In genomic region chr1:193330626-193331025, GRCm38 (mm10) we compare ENCODE assay signal across 17 mouse cellular contexts. TPM values are rescaled to one million over a fixed set of nuclear protein-coding genes. Genes with fewer than 3 reads are reported as not detected.
DNase-seq lines count a peak whose midpoint lies in the region; ATAC-seq lines count a peak whose summit lies in the region.
"Had no signal": no experiment of that assay in that cellular context is flagged by ENCODE, and none has a peak within 500 bp of the region (broad histone marks: within the 10 kb centered on the region; RNA-seq: fewer than 3 reads in every experiment).

No protein-coding gene starts in this region.

- DNase-seq in cerebellum, postnatal 14 days, result peak; percentile 58 to 60
- no peak for DNase-seq in cerebellum, postnatal 36 days
- DNase-seq in heart, postnatal 10 days, result no peak
- no peak for DNase-seq in midbrain, embryonic 10.5 days (ENCODE audit: low spot score)
- DNase-seq in midbrain, embryonic 14.5 days, result no peak
- DNase-seq: liver, embryonic 13.5 days had no signal

- H3K9ac ChIP-seq in heart, embryonic 14.5 days (ENCODE audit: low read length), result peak overlapping the region; percentile 38; the same call in 1 of the 2 replicates
- H3K9ac ChIP-seq in midbrain, embryonic 14.5 days (replicated peaks; ENCODE audit: low read length), result no peak overlapping the region
- no peak overlapping the region for H3K9ac ChIP-seq in midbrain, embryonic 15.5 days
- H3K9ac ChIP-seq: embryonic facial prominence, embryonic 12.5 days; limb, embryonic 12.5 days; liver, embryonic 13.5 days had no signal

- H3K4me2 ChIP-seq in heart, embryonic 14.5 days (ENCODE audit: low read length), result no peak overlapping the region
- no peak overlapping the region for H3K4me2 ChIP-seq in midbrain, embryonic 14.5 days (ENCODE audit: low read length)
- no peak overlapping the region for H3K4me2 ChIP-seq in midbrain, embryonic 15.5 days
- H3K4me2 ChIP-seq: embryonic facial prominence, embryonic 12.5 days; limb, embryonic 12.5 days; liver, embryonic 13.5 days had no signal

- peaks cover 45 to 62% of the 10 kb centered on the region in 2 experiments for H3K4me1 ChIP-seq in heart, embryonic 14.5 days (ENCODE audit: control insufficient read depth in 2 of 2, insufficient read depth in 2 of 2, low read length in 2 of 2)
- peaks cover 49% of the 10 kb centered on the region for H3K4me1 ChIP-seq in midbrain, embryonic 10.5 days
- H3K4me1 ChIP-seq in midbrain, embryonic 14.5 days (ENCODE audit: control insufficient read depth, insufficient read depth, low read length), result 0 out of 2 replicates have a peak, but pooled peaks cover 8% of the 10 kb centered on the region
- peaks cover 21% of the 10 kb centered on the region for H3K4me1 ChIP-seq in midbrain, embryonic 15.5 days
- H3K4me1 ChIP-seq: embryonic facial prominence, embryonic 12.5 days had no signal

- intact Hi-C loops in heart, postnatal 10 days (cut with DNase I), result loop anchor here (1.0 to 2.0 kb wide), 2 partner anchors 34 to 46 kb away; no protein-coding TSS in a partner anchor

- 80% methylated on average over 7 of the region's 7 CpGs for WGBS in heart, embryonic 14.5 days
- 74% methylated on average over 7 of the region's 7 CpGs for WGBS in midbrain, embryonic 10.5 days
- WGBS in midbrain, embryonic 14.5 days, result 79% methylated on average over 7 of the region's 7 CpGs
- WGBS in midbrain, embryonic 15.5 days, result 80% methylated on average over 7 of the region's 7 CpGs

- no peak overlapping the region; a peak in 1 of 4 replicates for H3K27ac ChIP-seq in heart, embryonic 14.5 days (replicated peaks in 1 of 2; ENCODE audit: control insufficient read depth in 1 of 2, insufficient read depth in 1 of 2, low read depth in 2 of 2, low read length in 2 of 2)
- peak overlapping the region; percentile 34; the same call in 1 of the 2 replicates for H3K27ac ChIP-seq in midbrain, embryonic 10.5 days (replicated peaks)
- no peak overlapping the region for H3K27ac ChIP-seq in midbrain, embryonic 14.5 days (replicated peaks; ENCODE audit: low read depth, low read length)
- H3K27ac ChIP-seq in midbrain, embryonic 15.5 days, result no peak overlapping the region
- H3K27ac ChIP-seq: embryonic facial prominence, embryonic 12.5 days; left cerebral cortex, adult 2 months; limb, embryonic 12.5 days; liver, embryonic 13.5 days had no signal

- no peaks in the 10 kb centered on the region for H3K9me3 ChIP-seq in heart, embryonic 14.5 days (ENCODE audit: control insufficient read depth, low read length)
- H3K9me3 ChIP-seq in midbrain, embryonic 10.5 days (replicated peaks), result no peaks in the 10 kb centered on the region
- no peaks in the 10 kb centered on the region for H3K9me3 ChIP-seq in midbrain, embryonic 14.5 days (ENCODE audit: control insufficient read depth, low read length)
- H3K9me3 ChIP-seq in midbrain, embryonic 15.5 days, result no peaks in the 10 kb centered on the region
- H3K9me3 ChIP-seq: embryonic facial prominence, embryonic 12.5 days; limb, embryonic 12.5 days; liver, embryonic 13.5 days had no signal

- H3K36me3 ChIP-seq in heart, embryonic 14.5 days (ENCODE audit: control insufficient read depth, insufficient read depth, low read length), result no peaks in the 10 kb centered on the region
- no peaks in the 10 kb centered on the region for H3K36me3 ChIP-seq in midbrain, embryonic 10.5 days
- H3K36me3 ChIP-seq in midbrain, embryonic 14.5 days (ENCODE audit: control insufficient read depth, insufficient read depth, low read length), result no peaks in the 10 kb centered on the region
- no peaks in the 10 kb centered on the region for H3K36me3 ChIP-seq in midbrain, embryonic 15.5 days (replicated peaks)
- H3K36me3 ChIP-seq: embryonic facial prominence, embryonic 12.5 days; limb, embryonic 12.5 days; liver, embryonic 13.5 days had no signal

- ATAC-seq in heart, embryonic 14.5 days (ENCODE audit: insufficient number of reproducible peaks, insufficient read depth, low FRiP score, low read depth), result no peak
- no peak for ATAC-seq in midbrain, embryonic 14.5 days (ENCODE audit: low FRiP score, low TSS enrichment)
- 0 out of 2 replicates have a peak, but pooled peaks have one; percentile 8 for ATAC-seq in midbrain, embryonic 15.5 days (replicated peaks)
- ATAC-seq in CD4-positive, CD25-positive, alpha-beta regulatory T cell, adult 4 months, result no peak
- ATAC-seq: intestine, postnatal 0 days had no signal

- H3K4me3 ChIP-seq in heart, embryonic 14.5 days (ENCODE audit: control insufficient read depth in 1 of 2, insufficient read depth in 1 of 2, low read depth in 1 of 2, low read length in 2 of 2), result no peak overlapping the region
- H3K4me3 ChIP-seq in midbrain, embryonic 10.5 days, result no peak overlapping the region
- H3K4me3 ChIP-seq in midbrain, embryonic 14.5 days (replicated peaks; ENCODE audit: low read depth, low read length), result no peak overlapping the region
- no peak overlapping the region for H3K4me3 ChIP-seq in midbrain, embryonic 15.5 days
- H3K4me3 ChIP-seq: embryonic facial prominence, embryonic 12.5 days; left cerebral cortex, adult 2 months; limb, embryonic 12.5 days; liver, embryonic 13.5 days had no signal

- H3K27me3 ChIP-seq in heart, embryonic 14.5 days (ENCODE audit: control insufficient read depth, insufficient read depth, low read length), result no peaks in the 10 kb centered on the region
- H3K27me3 ChIP-seq in midbrain, embryonic 10.5 days (ENCODE audit: low read depth, poor library complexity, severe bottlenecking), result peaks cover 17% of the 10 kb centered on the region; the same call in 1 of the 2 replicates
- H3K27me3 ChIP-seq in midbrain, embryonic 14.5 days (ENCODE audit: control insufficient read depth, insufficient read depth, low read length), result no peaks in the 10 kb centered on the region
- H3K27me3 ChIP-seq in midbrain, embryonic 15.5 days (replicated peaks), result no peaks in the 10 kb centered on the region
- H3K27me3 ChIP-seq: limb, embryonic 12.5 days; liver, embryonic 13.5 days; Patski had no signal

RNA-seq across cellular contexts. Expression of gene Camk1g, which starts 39.5 kb away (rescaled TPM):
- polyA plus RNA-seq in heart, embryonic 14.5 days (2014; fragmentation: Nextera tagmentation; extraction: Ambion mirVana), result 9.4 and 9.9 TPM in 2 replicates
- 1 to 10 TPM; 1.4 to 1.6 TPM for total RNA-seq in heart, postnatal 10 days (2021)
- 12.8 and 18.4 TPM in 2 replicates for polyA plus RNA-seq in midbrain, embryonic 10.5 days (2016; fragmentation: Nextera tagmentation; extraction: Ambion mirVana)
- polyA plus RNA-seq in midbrain, embryonic 14.5 days (2014; fragmentation: Nextera tagmentation; extraction: Ambion mirVana), result 46.0 and 47.7 TPM in 2 replicates
- 54.4 and 57.0 TPM in 2 replicates for polyA plus RNA-seq in midbrain, embryonic 15.5 days (2015; fragmentation: Nextera tagmentation; extraction: Ambion mirVana)
- not detected for polyA plus RNA-seq in CD4-positive, CD25-positive, alpha-beta regulatory T cell, adult 4 months (2017; shearing (Covaris generic))
- total RNA-seq: granulocyte monocyte progenitor cell, adult 5-6 weeks; megakaryocyte progenitor cell, adult 5-6 weeks had no signal
- polyA plus RNA-seq: activated CD4-positive, CD25-positive, alpha-beta regulatory T cell, adult 4 months had no signal

RNA-seq across cellular contexts. Expression of gene G0s2, which starts 57.6 kb away (rescaled TPM):
- 103 and 111 TPM in 2 replicates for polyA plus RNA-seq in heart, embryonic 14.5 days (2014; fragmentation: Nextera tagmentation; extraction: Ambion mirVana)
- 10 to 100 TPM; 51.2 to 51.4 TPM for total RNA-seq in heart, postnatal 10 days (2021)
- polyA plus RNA-seq in midbrain, embryonic 10.5 days (2016; fragmentation: Nextera tagmentation; extraction: Ambion mirVana), result 9.0 and 10.3 TPM in 2 replicates
- polyA plus RNA-seq in midbrain, embryonic 14.5 days (2014; fragmentation: Nextera tagmentation; extraction: Ambion mirVana), result 5.7 and 7.4 TPM in 2 replicates
- polyA plus RNA-seq in midbrain, embryonic 15.5 days (2015; fragmentation: Nextera tagmentation; extraction: Ambion mirVana), result 5.3 and 6.6 TPM in 2 replicates
- polyA plus RNA-seq in CD4-positive, CD25-positive, alpha-beta regulatory T cell, adult 4 months (2017; shearing (Covaris generic)), result 1 to 10 TPM; 1.1 to 1.5 TPM
- polyA plus RNA-seq: Patski had no signal

Comparison
In these comparisons a context has a peak if more than half of its experiments do, and no peak if none do; other contexts are left out.
1. DNase-seq: peak in cerebellum, postnatal 14 days (2 of 2); none in cerebellum, postnatal 36 days (0 of 2), heart, postnatal 10 days (0 of 2), midbrain, embryonic 10.5 days (single experiment) and midbrain, embryonic 14.5 days (single experiment).
2. RNA of gene Camk1g, which starts 39.5 kb away (polyA plus RNA-seq): 54.4 to 57.0 TPM in midbrain, embryonic 15.5 days, 46.0 to 47.7 TPM in midbrain, embryonic 14.5 days, 12.8 to 18.4 TPM in midbrain, embryonic 10.5 days and 9.4 to 9.9 TPM in heart, embryonic 14.5 days; not detected in CD4-positive, CD25-positive, alpha-beta regulatory T cell, adult 4 months; every median in the first group is over 10 times any median in the second.